Mouse (Mus musculus) spleen, adult 2 months (tissue): Measurements from ENCODE around the gene Robo1.

Experiments
- CTCF ChIP-seq: fragments of 200-500 bp; IDR thresholded peaks from 2 replicates; pipeline ENCODE4 v1.5.1; 2011; ENCODE audit warnings: mild to moderate bottlenecking, inconsistent platforms; ENCODE audit not compliant: insufficient read depth, insufficient read length, insufficient replicate concordance; ENCODE audit errors: extremely low read depth
- POLR2A ChIP-seq: fragments of 200-500 bp; IDR thresholded peaks from 2 replicates; pipeline ENCODE4 v1.6.1; 2011; ENCODE audit warnings: low read depth, low read length, inconsistent platforms

- no peak for TF ChIP-seq CTCF
- TF ChIP-seq POLR2A: no peak
Measured at GRCm38 (mm10) chr16:72693446-72694274, 385.6 kb downstream of the Robo1 start.
